Mouse (Mus musculus) thymus, postnatal 14 days (tissue): ENCODE measurements around the gene Mettl7a2.
"Not testable (repeated sequence)": the region's sequence is repeated elsewhere in the genome, so short reads cannot be mapped to it uniquely, and the experiment has no call there.

Experiments
- DNase-seq: peaks from one replicate; pipeline ENCODE4 v3.0.0; 2021

Gene Mettl7a2

DNA sequence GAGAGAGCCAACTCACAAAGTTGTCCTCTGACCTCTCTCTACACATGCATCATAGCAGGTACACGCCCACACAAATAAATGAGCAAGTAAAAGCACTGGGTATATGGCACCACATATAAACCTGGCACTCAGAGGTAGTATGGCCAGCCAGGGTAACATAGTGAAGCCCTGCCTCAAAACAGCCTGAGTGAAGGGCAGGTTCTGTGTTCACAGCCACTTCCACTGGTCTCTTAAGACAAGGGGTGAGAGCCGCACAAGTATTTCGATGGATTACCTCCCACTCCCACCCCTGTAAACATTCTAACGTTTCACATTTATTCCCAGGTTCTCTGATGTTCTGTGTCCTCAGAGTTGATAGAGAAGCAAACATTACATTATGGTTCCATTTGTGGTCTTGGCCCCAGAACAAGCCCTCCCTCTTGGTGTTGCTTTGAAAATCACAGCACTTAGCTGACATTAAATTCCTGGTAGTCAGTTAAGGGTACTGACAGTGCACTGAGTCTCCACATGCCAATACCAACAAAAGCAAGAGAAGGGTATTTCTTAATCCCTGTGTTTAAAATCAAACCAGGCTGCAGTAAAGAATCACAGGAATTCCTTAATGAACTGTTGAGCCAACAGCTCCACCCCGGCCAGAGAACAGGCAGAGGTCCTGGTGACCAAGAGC lies 11.6 kb upstream of the Mettl7a2 start:
- not testable (repeated sequence) for DNase-seq

DNA sequence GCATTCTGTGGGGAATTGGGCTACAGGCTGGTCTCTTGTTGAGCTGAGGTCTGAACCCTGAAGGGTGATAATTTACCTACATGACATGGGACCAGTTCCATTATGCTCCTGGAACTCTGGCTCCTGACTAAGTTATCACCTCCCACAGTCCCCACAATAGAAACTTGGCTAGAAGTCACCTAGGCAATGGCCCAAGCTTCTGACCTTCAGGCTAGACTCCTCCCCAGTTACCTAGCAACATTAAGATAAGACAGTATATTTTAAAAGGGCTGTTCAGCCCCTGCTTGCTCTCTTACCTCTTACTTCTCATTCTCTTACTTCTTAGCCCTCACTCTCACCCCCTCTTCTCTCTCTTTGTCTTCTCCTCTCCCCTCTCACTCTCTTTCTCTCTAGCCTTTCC lies 7.5 kb upstream of the Mettl7a2 start:
- DNase-seq = no peak

DNA sequence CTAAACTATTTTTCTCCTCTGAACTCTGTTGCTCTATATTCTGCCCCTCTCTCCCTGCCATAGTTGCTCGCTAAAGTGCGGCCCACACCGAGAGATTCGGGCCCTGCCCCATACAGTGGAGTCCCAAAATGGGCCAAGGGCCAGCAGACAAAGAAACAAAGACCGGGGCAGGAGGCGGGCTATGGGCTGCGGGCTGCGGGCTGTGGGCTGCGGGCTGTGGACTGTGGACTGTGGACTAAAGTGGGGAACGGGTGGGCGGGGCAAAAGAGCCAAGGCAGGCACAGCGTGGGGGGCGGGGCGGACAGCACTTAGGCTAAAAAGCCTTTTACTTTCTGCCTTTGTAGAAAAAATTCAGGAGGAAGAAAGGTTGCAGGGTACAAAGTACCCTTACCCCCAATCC lies 6.2 kb upstream of the Mettl7a2 start:
- DNase-seq = no peak

DNA sequence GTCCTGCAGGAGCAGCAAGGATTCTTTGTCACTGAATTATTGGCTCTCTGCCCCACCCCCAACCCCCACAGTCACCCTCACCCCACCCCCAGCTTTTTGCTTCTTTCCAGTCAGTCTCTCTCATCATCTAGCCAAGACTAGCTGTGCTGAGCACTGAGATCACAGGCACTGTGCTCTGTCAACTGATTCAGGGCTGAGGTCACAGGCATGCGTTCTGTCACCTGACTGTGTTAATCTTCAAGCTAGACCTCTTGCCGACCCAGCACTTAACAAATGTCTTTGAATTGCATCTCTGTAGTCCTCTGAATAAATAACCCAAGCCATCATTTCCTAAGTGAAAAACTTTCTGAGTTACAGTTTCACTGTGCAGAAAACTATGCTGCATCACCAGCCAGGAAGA lies 3.5 kb upstream of the Mettl7a2 start:
- DNase-seq = no peak

GRCm38 (mm10) chr15:100351501-100352060 lies 1.4 kb upstream of the Mettl7a2 start:
- DNase-seq = no peak

DNA sequence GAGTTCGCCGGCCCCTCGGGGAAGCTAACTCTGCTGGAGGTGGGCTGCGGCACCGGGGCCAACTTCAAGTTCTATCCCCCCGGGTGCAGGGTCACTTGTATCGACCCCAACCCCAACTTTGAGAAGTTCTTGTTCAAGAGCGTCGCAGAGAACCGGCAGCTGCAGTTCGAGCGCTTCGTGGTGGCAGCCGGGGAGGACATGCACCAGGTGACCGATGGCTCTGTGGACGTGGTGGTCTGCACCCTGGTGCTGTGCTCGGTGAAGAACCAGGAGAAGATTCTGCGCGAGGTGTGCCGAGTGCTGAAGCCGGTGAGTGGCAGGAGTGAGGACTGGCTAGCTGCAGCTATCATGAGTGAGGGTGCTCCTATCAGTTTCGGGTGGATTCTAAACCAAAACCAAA lies 399 bp downstream of the Mettl7a2 start:
- DNase-seq = not testable (repeated sequence)

DNA sequence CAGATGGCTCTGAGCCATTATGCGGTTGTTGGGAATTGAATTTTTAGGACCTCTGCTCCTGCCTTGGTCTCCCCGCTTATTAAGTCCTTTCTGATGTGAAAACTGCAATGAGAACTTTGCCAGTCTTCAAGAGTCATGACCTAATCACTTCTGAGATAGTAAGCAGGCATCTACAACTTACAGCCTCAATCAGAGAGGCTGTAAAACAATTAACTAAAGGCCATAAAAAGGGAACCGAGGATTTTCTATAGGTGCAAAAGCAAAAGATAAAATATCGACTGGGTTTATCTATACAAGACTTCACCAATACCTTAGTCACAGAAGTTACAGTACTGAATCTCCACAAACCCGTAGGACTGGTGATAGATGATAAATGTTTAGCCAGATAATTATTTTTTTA lies 2.9 kb downstream of the Mettl7a2 start:
- DNase-seq = no peak

DNA sequence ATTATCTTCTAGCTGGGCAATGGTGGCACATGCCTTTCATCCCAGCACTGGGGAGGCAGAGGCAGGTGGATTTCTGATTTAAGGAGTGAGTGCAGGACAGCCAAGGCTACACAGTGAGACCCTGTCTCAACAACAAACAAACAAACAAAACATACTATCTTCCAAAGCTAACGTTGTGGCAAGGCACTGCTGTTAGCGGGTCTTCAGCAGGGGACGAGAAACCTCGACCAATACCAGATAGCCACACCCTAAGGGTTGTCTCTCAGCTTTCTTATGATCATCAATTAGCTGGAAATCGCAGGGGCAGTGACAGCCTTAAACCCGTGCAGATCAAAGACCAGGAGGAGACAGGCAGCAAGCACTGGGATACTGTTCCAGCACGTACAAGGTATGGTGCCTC lies 11.2 kb downstream of the Mettl7a2 start, which contains the start of gene Higd1c:
Higd1c (plus strand) TSS at position 301 of the 400 bp plus-strand sequence.
- no peak for DNase-seq

GRCm38 (mm10) chr15:100365967-100366366 lies 13.0 kb downstream of the Mettl7a2 start:
- not testable (repeated sequence) for DNase-seq

GRCm38 (mm10) chr15:100367119-100367518 lies 14.1 kb downstream of the Mettl7a2 start:
- DNase-seq = no peak

DNA sequence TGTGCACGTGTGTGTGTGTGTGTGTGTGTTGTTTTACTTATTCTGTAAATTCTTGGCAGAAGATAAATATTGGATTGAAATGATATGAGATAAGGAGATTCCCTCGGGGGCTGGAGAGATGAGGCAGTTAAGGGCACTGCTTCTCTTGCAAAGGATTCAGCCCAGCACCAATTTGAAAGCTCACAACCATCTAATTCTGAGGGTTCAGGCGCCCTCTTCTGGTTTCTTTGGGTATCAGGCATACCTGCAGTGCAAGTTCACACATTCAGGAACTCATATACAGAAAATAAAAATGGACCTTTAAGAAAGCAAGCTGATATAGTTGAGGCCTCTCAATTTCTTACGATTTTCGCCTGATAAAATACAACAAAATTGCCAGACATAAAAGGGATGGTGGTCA lies 22.1 kb downstream of the Mettl7a2 start:
- peak; percentile 56 for DNase-seq

DNA sequence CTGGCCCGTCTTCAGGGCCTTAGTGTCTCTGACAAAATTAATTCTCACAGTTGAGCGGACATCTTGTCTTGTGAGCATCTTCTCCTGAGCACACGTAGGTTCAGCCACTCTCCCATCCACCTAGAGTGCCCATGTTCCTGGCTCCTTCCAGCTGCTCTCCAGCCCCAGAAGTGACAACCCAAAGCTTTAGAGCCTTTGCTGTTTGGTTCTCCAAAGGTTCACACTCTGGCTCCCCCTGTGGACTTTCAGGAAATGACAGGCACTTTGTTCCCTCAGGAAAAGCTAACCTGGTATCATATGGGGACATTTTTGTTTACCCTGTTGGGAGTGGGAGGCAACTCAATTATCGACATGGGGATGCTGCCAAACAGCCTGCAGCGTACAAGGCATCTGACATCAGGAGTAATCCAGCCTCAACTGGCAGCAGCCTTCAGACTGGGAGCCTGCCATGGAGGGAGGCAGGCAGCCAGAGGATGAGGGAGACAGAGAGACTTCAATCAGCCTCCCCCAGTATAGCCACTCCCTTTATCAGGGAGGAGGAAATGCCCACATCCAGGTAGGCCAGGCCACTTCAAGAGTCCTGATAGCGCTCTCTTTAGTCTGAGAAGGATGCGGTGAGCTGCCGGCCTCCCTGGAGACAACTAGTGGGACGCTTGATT lies 25.0 kb downstream of the Mettl7a2 start:
- not testable (repeated sequence) for DNase-seq

DNA sequence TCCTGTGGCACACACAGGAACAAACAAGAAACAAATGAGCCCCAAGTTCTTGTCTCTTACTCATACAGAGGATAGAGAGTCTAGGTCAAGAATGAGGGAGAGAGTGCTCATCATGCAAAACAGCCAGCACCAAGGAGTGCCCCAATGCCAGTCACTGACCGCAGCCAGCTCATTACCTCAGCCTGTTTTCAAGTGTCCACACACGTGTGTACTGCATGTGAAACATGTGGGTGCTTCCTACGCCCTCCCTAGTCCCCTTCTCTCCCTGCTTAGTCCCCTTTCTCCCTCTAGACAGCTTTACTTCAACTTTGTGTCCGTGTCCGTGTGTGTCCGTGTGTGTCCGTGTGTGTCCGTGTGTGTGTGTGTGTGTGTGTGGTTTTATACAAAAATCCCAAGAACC lies 26.7 kb downstream of the Mettl7a2 start:
- no peak for DNase-seq

DNA sequence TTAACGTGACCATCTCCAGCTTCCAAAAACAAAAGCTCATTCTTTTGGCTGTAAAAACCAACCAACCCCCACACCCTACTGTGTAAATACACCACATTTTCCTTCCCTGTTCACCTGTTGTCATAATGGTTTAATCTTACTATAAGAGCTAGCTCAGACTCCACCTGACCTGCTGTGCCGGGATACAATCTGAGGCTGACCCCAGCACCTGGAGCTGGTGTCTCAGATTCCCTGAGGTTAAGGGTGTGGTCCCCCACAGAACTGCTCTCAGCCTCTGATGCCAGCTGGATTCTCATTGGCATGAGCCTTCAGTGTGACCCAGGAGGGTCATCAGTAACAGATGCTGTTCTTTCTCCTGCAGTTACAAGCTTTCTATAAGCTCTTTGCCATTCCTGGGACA lies 27.1 kb downstream of the Mettl7a2 start:
- no peak for DNase-seq

GRCm38 (mm10) chr15:100385705-100386104 lies 32.7 kb downstream of the Mettl7a2 start:
- no peak for DNase-seq

DNA sequence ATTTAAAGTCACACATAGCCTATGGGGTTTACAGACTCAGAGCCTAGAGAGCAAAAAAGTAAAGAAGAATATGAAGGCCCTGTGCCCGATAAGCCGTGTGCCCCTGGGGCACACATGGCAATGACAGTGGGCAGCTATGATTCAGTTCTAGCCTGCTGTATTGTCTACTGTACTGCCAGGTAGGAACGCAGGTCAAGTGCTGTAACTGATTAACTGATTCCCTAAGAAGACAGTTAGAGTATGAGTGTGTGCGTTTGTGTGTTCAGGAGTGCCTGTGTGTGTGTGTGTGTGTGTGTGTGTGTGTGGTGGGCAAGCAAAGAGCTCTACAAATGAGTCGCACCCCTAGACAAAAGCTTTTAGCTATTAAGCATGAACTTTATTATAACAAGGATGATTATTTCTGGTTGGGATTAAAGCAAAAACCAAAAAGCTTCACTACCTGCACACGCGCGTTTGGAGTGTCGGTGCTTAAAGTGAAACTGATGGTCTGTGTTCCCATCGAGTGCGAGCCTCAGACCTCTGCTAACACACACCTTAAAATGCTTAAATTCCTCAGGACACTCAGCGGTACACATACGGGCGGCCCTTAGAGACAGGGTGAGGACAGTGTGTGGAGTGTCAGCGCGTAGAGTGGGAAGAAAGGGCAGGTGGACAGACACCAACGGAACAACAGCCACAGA lies 34.7 kb downstream of the Mettl7a2 start:
- DNase-seq = no peak

DNA sequence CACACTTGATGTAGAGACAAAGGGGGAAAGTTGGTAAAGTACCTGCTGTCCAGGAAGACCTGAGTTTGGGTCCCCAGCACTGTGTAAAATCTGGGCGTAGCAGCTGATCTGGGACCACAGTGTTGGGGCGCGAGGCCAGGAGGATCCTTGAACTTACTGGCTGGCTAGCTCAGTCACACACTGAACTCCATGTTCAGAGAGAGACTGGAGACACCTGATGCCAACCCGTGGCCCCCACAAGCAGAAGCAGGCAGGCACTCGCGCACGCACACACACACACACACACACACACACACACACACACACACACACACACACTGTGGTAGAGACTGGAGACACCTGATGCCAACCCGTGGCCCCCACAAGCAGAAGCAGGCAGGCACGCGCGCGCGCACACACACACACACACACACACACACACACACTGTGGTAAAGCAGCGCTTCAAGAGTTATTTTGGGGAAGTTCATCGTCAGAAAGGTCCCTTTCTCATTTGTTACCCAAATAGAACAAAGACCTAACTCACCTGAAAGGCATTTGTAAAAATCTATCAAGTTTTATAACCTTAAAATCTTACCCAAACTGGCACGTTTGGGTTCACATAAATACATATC lies 35.3 kb downstream of the Mettl7a2 start:
- peak; percentile 47 for DNase-seq

- DNase-seq = no peak
Observed at GRCm38 (mm10) chr15:100388886-100389285, 35.9 kb downstream of the Mettl7a2 start.

- DNase-seq = no peak
Observed at GRCm38 (mm10) chr15:100391066-100391465, 38.1 kb downstream of the Mettl7a2 start.

DNA sequence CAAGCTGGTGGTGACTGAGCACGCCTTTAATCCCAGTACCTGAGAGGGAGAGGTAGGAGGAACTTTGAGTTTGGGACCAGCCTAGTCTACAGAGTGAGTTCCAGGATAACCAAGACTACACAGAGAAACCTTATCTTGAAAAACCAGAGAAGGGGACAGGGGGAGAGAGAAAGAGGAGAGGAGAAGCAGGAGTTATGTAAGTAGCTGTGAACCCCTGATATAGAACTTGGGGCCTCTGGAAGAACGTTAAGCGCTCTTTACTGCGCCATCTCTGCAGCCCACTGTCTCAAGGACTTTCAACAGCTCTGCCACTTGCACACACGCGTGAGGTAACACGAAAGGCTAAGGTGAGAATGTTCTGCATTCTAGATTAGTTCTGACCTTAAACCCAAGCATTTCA lies 38.6 kb downstream of the Mettl7a2 start:
- no peak for DNase-seq

DNA sequence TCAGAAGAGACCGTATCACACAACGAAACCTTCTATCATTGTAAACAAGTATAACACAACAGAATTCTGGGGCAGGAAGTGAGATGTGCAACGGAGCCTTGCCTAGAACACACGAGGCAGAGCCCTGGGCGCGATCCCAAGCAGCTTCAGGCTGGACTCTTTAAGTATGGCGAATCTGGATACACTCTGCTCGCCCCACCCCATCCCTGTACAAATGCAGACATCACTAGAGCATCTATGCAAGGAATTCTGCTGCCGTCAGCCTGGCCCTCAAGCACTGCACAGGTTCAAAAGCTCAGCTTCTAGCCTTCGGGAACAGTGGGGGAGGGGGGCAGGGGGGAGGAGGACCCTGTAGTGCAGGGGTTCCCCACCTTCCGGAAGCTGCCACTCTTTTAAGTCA lies 40.0 kb downstream of the Mettl7a2 start:
- DNase-seq = no peak

GRCm38 (mm10) chr15:100395561-100395960 lies 42.6 kb downstream of the Mettl7a2 start:
- no peak for DNase-seq

GRCm38 (mm10) chr15:100400592-100401250 lies 47.7 kb downstream of the Mettl7a2 start:
- no peak for DNase-seq
